Mouse (Mus musculus): Measurements from ENCODE around the gene Pld1. TPM values are rescaled to one million over a fixed set of nuclear protein-coding genes. Genes with fewer than 3 reads are reported as not detected.

Gene Pld1
- total RNA-seq, 2 experiments from 2014 or later, result 6.7 to 10.5 TPM

- no peak for DNase-seq
- intact Hi-C loops (cut with DNase I; ENCODE audit: low total_unique reads), result no loop called here
Measured at GRCm38 (mm10) chr3:28033898-28034297, 95.4 kb downstream of the Pld1 start.

- intact Hi-C loops (cut with DNase I; ENCODE audit: low total_unique reads), result no loop called here
- no peak for DNase-seq
Measured at GRCm38 (mm10) chr3:28034707-28035333, 96.3 kb downstream of the Pld1 start.

GRCm38 (mm10) chr3:28037320-28037932 is 98.9 kb downstream of the Pld1 start:
- no peak for DNase-seq
- intact Hi-C loops (cut with DNase I; ENCODE audit: low total_unique reads), result no loop called here

GRCm38 (mm10) chr3:28038106-28038505 is 99.6 kb downstream of the Pld1 start:
- intact Hi-C loops (cut with DNase I; ENCODE audit: low total_unique reads), result no loop called here
- DNase-seq, result no peak

GRCm38 (mm10) chr3:28039760-28040159 is 101.3 kb downstream of the Pld1 start:
- DNase-seq, result peak; percentile 15
- intact Hi-C loops (cut with DNase I; ENCODE audit: low total_unique reads), result no loop called here

- intact Hi-C loops (cut with DNase I; ENCODE audit: low total_unique reads), result no loop called here
- no peak for DNase-seq
Measured at GRCm38 (mm10) chr3:28041236-28041635, 102.7 kb downstream of the Pld1 start.

- DNase-seq, result no peak
- intact Hi-C loops (cut with DNase I; ENCODE audit: low total_unique reads), result no loop called here
Measured at GRCm38 (mm10) chr3:28042366-28042765, 103.9 kb downstream of the Pld1 start.

- no peak for DNase-seq
- intact Hi-C loops (cut with DNase I; ENCODE audit: low total_unique reads), result no loop called here
Measured at GRCm38 (mm10) chr3:28047599-28047998, 109.1 kb downstream of the Pld1 start.

- no peak for DNase-seq
- intact Hi-C loops (cut with DNase I; ENCODE audit: low total_unique reads), result no loop called here
Measured at GRCm38 (mm10) chr3:28049526-28049925, 111.0 kb downstream of the Pld1 start.

- DNase-seq, result no peak
- intact Hi-C loops (cut with DNase I; ENCODE audit: low total_unique reads), result no loop called here
Measured at GRCm38 (mm10) chr3:28053076-28053475, 114.6 kb downstream of the Pld1 start.

GRCm38 (mm10) chr3:28060713-28061112 is 122.2 kb downstream of the Pld1 start:
- no peak for DNase-seq

GRCm38 (mm10) chr3:28061155-28061554 is 122.7 kb downstream of the Pld1 start:
- DNase-seq, result no peak
- intact Hi-C loops (cut with DNase I; ENCODE audit: low total_unique reads), result no loop called here

More at GRCm38 (mm10) chr3:28060713-28061112, 122.2 kb downstream of the Pld1 start:
- intact Hi-C loops (cut with DNase I; ENCODE audit: low total_unique reads), result no loop called here

GRCm38 (mm10) chr3:28079211-28079610 is 140.7 kb downstream of the Pld1 start:
- no peak for DNase-seq
- intact Hi-C loops (cut with DNase I; ENCODE audit: low total_unique reads), result no loop called here

- DNase-seq, result no peak
- intact Hi-C loops (cut with DNase I; ENCODE audit: low total_unique reads), result no loop called here
Measured at GRCm38 (mm10) chr3:28080116-28080515, 141.6 kb downstream of the Pld1 start.

- intact Hi-C loops (cut with DNase I; ENCODE audit: low total_unique reads), result no loop called here
- no peak for DNase-seq
Measured at GRCm38 (mm10) chr3:28081012-28081411, 142.5 kb downstream of the Pld1 start.

- intact Hi-C loops (cut with DNase I; ENCODE audit: low total_unique reads), result no loop called here
- no peak for DNase-seq
Measured at GRCm38 (mm10) chr3:28083218-28083617, 144.7 kb downstream of the Pld1 start.

- intact Hi-C loops (cut with DNase I; ENCODE audit: low total_unique reads), result no loop called here
- no peak for DNase-seq
Measured at GRCm38 (mm10) chr3:28084281-28084680, 145.8 kb downstream of the Pld1 start.

GRCm38 (mm10) chr3:28091296-28091695 is 152.8 kb downstream of the Pld1 start:
- DNase-seq, result no peak
- intact Hi-C loops (cut with DNase I; ENCODE audit: low total_unique reads), result no loop called here

- intact Hi-C loops (cut with DNase I; ENCODE audit: low total_unique reads), result no loop called here
- DNase-seq, result no peak
Measured at GRCm38 (mm10) chr3:28091741-28092140, 153.2 kb downstream of the Pld1 start.

- no peak for DNase-seq
- intact Hi-C loops (cut with DNase I; ENCODE audit: low total_unique reads), result no loop called here
Measured at GRCm38 (mm10) chr3:28093684-28094302, 155.3 kb downstream of the Pld1 start.

GRCm38 (mm10) chr3:28095451-28095850 is 157.0 kb downstream of the Pld1 start:
- intact Hi-C loops (cut with DNase I; ENCODE audit: low total_unique reads), result no loop called here
- DNase-seq, result no peak

All from gastrocnemius, postnatal 14 days (tissue).